Mouse (Mus musculus) T-helper 17 cell (primary cell): ENCODE measurements at regions not wholly inside any gene's neighbourhood (a gene's known extent, or its start where the extent isn't known, plus 50 kb on each side); places are given as distances from the start of the nearest gene placed in this dataset.

Source experiments
- in situ Hi-C, 2 experiments: fragments of 300-600 bp; cut with MboI, MseI; formaldehyde crosslinking; loops; 1 replicate in 1 of 2; 2 replicates in 1 of 2; pipeline ENCODE4 v1.15.1; 2025; ENCODE audit warnings: high pct_unique_total_duplicates in 2 of 2

DNA sequence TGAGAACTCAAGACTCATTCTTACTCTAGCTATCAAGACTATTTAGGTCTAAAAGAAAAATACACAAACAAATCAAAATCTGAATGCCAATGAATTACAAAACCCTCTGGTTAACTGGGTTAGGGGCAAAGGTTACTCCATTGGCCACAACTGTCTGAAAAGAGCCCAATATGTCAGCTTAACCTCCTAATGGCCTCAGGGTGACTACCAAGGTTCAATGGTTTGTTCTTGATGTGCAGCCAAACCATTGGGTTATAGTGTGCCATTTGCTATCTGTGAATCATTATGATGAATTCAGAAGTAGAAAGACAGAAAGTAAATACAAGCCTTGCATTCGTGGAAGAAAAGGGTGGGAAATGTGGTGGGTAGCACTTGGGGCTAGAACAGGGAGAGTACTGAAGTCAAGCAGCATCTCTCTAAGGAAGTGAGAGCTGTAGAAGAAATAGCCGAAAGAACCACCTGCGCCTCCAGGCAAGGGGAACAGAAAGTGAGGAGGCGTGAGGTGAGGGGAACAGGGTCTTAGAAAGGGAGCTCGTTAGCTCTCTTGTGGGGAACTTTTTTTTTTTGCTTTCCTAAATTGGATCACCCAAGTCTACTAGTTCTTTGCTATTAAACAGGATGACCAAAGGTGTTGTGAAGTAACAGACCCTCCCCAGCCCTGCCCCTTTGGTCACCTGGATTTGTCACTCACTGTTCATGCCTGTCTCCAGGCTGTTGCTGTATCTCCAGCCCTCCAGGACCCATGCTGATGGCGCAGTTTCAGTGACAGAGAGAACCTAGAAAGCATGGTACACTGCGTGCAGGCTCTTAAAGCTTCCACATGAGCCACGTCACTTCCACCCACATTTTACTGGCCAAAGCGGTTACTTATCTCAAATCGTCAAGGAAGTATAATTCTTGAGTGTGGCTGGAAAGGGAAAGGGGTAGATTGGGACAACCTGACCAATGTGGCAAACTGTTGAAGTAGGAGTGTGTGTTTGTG lies 204.1 kb upstream of the Tet2 start:
- in situ Hi-C loops = no loop called here

DNA sequence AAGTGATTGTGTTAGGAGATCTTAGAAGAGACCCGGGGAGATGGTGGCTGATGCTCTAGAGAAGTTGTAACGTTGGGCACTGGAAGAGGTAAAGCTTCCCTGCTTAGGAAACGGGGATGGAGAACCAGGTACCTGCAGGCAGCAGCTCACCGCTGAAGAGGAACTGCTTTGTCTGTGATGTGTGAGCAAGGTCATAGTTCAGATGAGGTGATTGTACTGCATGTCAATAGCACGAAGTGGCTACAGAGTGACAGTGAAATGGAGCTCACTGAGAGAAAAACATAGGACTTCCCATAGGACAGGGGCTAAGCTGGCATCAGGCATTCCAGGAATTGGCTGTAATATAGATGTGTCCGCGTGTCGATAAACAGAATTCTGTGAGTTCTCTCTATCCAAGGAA lies 205.1 kb upstream of the Tet2 start:
- in situ Hi-C loops = loop anchor here in 1 of 2 experiments (5.0 kb wide), 1 partner anchor 443 kb away; no protein-coding TSS in a partner anchor

DNA sequence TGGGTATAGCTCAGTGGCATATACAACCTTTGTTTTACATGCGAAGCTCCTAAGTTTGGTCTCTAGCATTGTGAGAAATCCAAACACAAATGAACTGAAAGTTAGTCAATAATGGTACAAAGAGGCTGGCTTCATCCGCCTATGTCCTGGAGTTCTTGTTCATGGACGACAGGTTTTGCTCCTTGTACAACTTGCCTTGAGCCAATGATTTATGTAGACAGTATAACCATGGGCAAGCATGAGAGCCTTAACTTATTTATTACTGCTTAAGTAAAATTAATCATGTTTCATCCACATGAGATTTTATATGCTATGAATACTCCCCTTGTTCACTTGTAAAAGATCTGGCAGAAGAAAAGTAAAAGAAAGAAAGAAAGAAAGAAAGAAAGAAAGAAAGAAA lies 205.7 kb upstream of the Tet2 start:
- in situ Hi-C loops = loop anchor here in 1 of 2 experiments (5.0 kb wide), 1 partner anchor 443 kb away; no protein-coding TSS in a partner anchor

DNA sequence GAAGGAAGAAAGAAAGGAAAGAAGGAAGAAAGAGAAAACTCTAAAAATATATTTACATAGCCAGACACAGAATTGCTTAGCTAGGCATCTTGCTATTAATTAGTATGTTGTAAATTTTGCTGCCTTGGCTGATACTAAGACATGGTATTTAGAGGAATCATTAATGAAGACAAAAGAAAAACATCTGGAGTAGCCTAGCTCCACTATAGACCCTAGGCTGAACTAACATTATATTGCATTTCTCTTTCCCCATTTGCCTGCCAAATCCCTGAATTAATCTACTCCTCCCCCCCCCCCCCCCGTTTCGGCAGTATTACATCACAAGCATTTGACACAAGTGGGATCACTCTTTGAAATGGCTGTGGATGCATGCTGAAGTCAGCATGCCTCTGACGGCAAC lies 206.1 kb upstream of the Tet2 start:
- in situ Hi-C loops = loop anchor here in 1 of 2 experiments (5.0 kb wide), 1 partner anchor 444 kb away; no protein-coding TSS in a partner anchor

DNA sequence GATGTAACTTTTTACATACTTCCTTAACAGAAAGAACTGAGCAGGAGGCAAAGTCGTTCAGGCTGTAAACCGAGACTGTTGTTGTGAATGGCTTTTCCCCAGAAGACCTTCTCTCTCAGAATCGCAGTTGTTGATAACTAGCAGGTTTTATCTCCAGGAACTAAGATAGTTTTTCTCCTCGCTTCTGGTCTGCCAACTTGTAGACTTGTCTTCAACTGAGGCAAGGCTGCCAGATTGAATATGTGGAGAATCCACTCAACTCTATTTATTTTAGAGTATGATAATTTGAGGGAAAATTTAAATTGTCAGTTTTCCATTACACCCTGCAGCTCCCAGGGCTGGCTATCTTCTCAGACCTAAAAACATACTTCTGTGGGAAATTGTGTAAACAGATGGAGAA lies 206.6 kb upstream of the Tet2 start:
- in situ Hi-C loops = loop anchor here in 1 of 2 experiments (5.0 kb wide), 1 partner anchor 444 kb away; no protein-coding TSS in a partner anchor

DNA sequence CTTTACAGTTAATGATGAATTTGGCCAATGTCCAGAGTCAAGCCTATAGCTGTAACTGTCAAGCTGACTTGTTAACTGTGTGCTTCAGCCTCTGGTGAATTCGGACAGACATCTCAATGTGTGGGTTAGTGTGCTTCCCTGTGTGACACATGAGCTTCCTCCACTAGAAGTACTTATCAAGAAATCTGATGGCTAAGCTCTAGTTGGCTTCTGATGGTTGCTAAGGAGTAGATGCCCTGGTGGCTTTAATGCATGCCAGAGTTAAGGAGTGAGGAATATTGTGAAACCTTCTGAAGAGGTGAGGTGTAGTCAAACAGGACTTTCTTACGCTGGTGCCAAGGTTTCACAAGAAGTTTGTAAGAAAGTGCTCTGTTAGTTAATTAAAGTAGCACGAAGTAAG lies 208.1 kb upstream of the Tet2 start:
- in situ Hi-C loops = loop anchor here in 1 of 2 experiments (5.0 kb wide), 1 partner anchor 446 kb away; no protein-coding TSS in a partner anchor

DNA sequence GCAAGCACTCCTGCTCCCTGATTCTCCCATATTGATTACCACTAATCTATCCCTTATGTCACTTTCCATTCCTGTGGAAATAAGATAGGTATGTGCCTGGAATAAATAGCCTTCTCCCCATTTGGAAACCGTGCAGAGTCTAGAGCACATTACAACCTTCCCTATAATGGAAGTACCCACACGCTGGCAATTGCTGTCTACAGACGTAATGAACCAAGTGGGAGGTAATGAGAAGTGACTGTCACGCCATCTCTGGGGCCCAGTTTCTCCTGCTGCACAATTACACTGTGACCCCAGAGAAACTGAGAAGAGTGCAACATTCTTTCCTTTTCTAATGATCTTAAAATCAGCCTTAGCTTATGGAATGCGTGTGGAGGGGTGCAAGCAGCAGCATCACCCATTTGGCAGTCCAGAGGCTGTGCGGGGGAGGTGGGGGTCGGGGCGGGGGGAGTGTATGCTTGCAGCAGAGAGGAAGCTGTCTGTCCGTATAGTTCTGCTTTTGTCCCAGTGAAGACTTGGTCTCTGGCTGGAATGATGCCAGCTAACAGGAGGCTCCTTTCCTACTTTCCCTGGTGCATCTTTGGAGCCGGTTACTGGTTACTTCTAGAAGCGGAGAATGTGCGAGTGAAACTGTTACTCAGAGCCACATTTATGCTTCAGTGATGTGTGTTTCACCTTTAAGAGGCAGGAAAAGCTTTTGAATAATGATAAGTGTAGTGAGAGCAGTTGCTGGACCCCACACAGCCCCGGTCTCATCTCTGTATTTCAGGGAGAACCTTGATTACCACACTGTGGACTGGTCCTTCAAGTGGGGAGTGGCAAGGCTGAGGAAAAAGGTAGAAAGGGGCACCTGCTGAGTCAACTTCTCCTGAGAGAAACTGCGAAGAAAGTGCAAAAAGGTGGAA lies 209.3 kb upstream of the Tet2 start:
- in situ Hi-C loops = loop anchor here in 1 of 2 experiments (5.0 kb wide), 1 partner anchor 447 kb away; no protein-coding TSS in a partner anchor

DNA sequence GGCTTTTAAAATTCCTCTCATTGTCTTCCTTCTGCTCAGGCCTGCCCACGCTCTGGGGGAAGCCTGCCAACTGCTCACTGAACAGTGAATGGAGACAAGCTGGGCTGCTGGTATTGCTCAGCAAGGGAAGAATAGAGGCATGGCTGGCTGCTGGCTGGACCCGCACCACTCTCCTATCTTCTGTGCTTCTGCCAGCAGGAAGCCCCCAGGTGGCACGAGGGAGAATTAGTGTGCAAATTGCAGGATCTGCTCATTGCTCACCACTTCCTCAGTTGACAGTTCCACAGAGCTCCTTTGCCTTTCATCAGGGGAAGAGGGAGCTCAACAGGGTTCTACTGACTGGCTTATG lies 209.9 kb upstream of the Tet2 start:
- in situ Hi-C loops = loop anchor here in 1 of 2 experiments (5.0 kb wide), 1 partner anchor 448 kb away; no protein-coding TSS in a partner anchor

DNA sequence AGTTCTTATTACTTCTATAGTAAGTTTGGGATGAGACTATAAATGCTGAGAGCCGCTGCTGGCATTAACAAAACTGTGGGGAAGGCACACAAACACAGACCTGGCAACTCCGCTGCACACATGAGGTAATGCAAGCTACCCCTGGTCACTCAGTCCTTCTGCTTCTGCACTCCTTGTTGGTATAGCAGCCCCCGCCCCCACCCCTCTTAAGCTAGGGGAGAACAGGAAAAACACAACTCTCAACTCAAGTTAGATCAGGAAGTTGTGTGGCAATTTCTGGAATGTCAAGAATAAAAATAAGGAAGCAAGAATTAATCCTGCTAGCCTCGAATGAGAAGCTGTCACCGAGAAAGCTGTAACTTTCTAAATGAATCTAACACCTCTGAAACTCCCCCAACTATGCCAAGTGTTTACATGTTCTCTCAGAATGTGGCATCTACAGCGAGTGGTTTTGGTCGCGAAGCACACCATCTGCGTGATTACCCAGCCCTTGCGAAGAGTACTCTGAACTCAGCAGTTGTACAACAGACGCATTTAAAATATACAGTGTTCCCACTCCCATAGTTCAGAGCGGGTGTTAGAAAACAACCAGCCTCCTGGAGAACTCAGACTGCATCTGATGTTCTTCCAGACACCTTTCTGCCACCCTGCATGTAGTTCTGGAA lies 212.9 kb upstream of the Tet2 start:
- in situ Hi-C loops = no loop called here

DNA sequence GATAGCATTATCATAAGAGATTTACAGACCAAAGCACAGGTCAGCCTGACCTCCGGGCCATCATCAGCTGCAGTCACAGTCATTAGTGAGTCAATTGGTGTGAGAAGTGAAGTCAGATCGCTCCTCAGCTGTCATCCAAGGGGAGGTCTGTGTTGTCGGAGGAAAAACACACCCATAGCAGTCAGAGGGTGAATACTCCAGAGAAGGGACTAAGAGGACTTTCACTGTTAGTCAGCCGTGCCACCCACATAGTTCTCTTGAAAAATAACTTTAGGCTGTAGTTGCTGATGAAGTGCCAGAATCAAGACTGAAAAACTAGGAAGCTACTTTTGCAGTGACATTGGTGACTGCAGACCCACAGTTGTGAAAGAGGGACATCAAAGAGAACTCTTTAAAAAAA lies 213.5 kb upstream of the Tet2 start:
- in situ Hi-C loops = no loop called here

DNA sequence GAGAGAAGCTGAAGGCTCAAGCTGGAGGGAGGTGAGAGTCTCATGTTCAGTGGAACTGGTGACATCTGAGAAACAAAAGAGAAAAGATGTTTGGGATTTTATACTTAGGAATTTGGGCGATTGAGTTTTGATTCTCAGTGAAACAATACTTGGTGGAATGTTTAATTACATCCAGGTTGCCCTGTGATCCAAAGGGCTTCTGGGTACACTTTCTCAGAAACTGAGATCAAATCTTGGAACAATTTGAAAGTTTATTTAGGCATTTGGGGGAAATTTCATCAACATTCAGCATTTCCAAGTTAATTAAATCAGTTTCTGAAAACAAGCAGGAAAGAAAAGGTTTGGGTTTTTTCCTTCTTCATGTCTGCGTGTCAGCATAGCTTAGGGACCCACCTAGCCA lies 214.7 kb upstream of the Tet2 start:
- in situ Hi-C loops = no loop called here

DNA sequence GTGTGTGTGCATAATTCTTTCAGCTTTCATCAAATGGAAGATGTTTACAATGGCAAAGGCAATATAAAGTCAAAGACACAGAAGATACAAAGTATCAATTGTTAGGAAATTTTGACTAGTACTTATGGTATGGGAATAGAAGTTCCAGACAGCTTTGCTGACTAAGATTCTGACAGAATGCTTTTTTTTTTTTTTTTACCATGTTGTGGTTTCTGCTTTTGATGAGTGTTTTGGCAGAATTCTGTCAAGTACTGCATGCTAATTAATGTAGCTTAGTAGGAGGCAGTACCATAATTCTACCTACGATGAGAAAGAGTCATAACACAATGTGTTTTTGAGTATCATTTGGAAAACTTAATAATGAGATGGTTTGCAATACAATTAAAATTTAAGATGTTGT lies 215.3 kb upstream of the Tet2 start:
- in situ Hi-C loops = no loop called here

DNA sequence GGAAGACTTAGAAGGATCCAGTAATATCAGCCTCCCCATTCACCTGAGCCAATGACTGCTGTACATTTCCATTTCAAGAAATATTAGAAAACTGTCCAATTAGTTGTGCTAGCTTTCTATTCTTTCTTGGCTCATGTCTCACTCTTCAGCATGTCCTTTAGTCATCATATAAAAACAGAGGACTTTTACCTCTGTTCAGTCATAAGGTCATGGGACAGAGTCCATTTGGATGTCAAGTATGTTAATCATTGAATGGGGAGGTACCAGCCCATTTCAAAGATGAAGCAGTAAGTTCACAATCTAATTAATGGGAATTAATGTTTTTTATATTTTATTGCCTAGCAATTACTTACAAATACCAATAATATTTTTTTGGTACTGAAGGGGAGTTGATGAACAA lies 218.8 kb upstream of the Tet2 start:
- in situ Hi-C loops = no loop called here

DNA sequence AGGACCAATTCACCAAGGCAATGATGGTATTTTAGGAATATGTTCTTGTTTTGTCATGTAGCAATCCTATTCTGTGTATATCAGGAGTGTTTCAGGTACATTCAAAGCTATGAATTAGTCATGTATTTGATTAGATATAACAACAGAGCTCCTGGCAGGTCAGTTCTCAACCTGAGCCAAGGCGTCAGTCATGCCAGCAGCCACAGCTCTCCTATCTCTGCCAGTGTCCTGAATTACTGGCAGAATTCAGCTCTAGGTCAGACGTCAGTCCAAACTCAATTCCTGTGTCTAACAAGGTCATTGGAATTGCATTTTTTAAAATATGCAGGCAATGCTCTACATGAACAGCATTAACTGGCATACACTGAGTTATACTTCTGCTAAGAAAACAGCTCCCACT lies 228.6 kb upstream of the Tet2 start:
- in situ Hi-C loops = no loop called here

DNA sequence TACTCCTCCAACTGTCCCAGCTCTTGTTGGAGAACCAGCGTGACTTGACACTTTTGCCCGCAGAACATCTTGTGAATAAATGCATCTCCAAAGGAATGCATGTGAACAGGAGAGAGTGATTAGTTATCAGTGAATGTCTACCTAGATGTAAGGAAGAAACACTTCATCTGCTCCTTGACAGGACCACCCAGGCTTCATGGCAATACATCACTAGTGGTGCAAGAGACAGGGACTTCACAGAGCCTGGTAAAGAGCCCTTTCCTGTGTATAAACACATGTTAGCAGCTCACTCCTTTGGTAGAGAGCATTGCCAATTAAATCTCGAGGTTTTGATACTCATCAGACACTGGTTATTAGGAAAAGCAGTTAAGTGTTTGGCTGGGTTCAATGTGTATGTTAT lies 229.3 kb upstream of the Tet2 start:
- in situ Hi-C loops = no loop called here

DNA sequence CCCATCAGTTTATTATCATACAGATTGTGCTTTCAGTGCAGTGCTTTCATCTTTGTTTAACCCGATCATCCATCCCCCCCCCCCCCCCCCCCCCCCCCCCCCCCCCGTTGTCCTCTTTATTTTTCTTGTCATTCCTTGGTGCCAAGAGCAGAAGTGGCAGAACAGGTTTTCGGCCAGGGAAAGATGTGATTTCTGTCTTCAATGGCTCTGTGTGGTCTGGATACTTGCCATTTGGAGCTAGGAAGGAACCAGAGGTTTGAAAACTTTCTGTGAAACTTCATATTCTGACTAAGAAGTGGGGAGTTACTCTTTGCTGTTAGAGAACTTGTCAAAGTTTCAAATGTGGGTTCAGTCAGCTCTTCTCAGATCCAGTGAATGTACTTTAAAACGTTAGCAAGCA lies 231.1 kb upstream of the Tet2 start:
- in situ Hi-C loops = no loop called here

DNA sequence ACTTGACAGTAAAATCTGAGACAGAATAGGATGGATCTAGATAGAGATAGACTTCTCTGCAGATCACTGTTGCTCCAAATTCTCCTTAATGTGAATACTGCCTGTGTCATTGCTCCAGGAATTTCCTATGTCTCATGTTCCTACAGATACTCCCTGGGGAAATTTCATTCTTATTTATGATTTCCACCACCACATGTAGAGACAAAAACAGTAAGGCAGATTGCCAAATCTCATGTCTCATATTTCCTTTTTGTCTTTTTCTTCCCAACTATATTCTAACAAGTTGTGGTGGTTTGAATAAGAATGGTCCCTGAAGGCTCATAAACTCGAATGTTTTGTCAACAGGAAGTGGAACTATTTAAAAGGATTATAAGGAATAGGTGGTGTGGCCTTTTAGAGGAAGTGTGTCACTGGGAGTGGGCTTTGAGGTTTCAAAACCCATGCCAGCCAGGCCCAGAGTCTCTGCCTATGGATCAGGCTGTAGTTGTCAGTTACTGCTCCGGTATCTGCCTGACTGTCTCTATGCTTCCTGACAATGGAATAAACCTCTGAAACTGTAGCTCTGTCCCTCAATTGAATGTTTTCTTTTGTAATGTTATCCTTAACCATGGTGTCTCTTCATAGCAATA lies 234.3 kb upstream of the Tet2 start:
- in situ Hi-C loops = no loop called here

DNA sequence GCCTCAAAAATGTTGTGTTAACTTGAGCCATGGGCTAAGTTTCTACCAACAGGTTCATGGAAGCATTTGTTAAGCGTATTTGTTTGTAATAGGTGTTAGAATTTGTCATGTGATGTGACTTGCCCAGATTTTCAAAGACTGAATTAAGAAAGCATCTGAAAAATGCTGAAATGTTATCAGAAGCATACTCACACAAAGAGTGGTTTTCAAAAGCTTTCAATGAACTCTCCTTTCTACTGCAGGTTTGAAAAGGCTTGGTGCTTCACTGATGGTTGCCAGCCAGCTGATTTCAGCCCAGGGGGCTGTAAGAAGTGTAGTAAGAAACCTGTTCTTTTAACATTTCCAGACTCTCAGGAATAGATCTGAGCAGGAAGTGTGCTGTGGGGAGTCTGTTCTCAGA lies 238.1 kb upstream of the Tet2 start:
- in situ Hi-C loops = no loop called here

DNA sequence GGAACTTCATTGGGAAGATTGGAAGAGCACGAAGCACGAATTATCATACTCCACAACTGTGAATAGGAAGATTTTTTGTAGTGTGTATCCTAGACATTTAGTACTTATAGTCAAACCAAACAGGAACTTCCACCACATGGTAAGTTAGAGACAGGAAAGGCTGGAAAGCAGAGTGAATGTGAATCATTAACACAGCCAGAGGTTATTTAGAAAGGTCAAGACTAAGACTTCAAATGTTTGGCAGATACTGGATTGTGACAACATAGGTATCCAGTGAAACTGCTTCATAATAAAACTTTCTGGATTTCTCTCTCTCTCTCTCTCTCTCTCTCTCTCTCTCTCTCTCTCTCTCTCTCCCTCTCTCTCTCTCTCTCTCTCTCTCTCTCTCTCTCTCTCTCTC lies 246.4 kb upstream of the Tet2 start:
- in situ Hi-C loops = no loop called here

DNA sequence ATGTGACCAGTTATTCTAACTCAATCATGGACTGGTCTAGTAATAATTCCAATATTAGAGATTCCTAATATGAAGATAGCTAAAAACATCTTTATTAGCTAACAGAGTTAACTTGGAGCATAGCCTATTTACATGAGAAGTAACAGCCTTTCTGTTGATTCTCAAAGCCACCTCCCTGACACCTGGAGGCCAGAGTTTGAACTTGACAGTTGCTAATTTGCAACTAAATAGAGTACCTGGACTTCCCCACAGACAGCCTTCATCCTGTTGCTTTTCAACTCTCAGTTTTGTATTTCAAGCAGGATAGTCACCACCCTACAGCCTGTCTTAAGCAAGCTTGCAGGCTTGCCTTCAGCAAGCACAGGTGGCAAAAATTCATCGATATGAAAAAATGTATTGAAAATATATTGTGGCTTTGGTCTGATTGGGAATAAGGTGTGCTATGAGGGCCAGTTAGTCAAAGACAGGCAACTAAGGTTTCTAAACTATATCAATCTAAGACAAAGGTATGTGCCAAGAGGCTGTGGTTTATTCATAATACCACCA lies 264.1 kb upstream of the Tet2 start:
- in situ Hi-C loops = no loop called here
